Mouse (Mus musculus): Measurements from ENCODE around the gene Jade1.

DNA sequence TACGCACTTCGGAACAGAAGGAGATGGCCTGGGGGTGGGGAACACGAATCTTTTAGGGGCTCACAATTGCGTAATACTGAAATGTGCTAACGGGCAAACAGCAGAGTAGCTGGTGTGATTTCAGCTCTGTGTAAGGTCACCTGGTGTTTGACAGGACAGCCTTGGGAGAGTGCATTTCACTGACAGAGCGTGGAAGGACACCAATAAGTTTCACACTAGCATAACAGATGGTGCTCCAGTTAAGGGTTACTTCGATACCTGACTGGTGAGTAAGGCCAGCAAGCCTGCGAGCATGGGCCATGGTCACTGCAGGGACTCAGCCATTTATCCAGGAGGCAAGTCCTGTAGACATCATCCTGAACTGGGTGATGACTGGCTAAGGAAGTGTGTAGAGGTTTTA lies 18.7 kb downstream of the Jade1 start:
- no peak for TF ChIP-seq CTCF (IDR thresholded peaks at IDR 0.05; ENCODE audit: borderline replicate concordance, control insufficient read depth, extremely low read depth, insufficient read depth, low read length, poor library complexity)
- TF ChIP-seq POLR2A (IDR thresholded peaks at IDR 0.05; ENCODE audit: control insufficient read depth, extremely low read depth, insufficient read depth, low read length, poor library complexity): no peak
